Mouse (Mus musculus) olfactory bulb, adult 2 months (tissue): ENCODE measurements around the gene Ccdc167.

Experiments
- CTCF ChIP-seq: fragments of 200-500 bp; IDR thresholded peaks from 2 replicates; pipeline ENCODE4 v1.5.1; 2012; ENCODE audit warnings: low read depth, mild to moderate bottlenecking, low read length, moderate library complexity; ENCODE audit not compliant: insufficient read depth
- POLR2A ChIP-seq: fragments of 200-500 bp; IDR thresholded peaks from 2 replicates; pipeline ENCODE4 v1.6.1; 2012; ENCODE audit warnings: mild to moderate bottlenecking, low read depth, low read length, moderate library complexity; ENCODE audit not compliant: insufficient read depth

DNA sequence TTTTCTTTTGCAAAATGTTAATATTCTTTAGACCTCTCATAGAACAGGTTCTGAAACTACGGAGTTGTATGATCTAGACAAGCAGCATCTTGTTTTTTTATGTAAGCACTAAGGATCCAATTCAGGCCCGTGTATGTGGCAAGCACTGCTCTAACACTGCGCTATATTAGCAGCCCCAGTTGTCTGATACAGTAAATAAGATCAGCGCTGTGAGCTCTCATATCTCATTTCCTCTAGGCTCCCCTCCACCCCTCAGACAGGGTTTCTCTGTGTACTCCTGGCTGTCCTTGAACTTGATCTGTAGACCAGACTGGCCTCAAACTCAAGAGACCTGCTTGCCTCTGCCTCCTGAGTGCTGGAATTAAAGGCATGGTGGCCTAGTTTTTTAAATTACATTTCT, 47.8 kb downstream of the Ccdc167 start:
- no peak for TF ChIP-seq CTCF
- TF ChIP-seq POLR2A, result no peak
